Mouse (Mus musculus): ENCODE data around the gene Inpp5a. TPM values are rescaled to one million over a fixed set of nuclear protein-coding genes. Genes with fewer than 3 reads are reported as not detected.

Inpp5a gene
- polyA plus RNA-seq, 1 experiment from 2014 or later = 24.4 TPM

DNA sequence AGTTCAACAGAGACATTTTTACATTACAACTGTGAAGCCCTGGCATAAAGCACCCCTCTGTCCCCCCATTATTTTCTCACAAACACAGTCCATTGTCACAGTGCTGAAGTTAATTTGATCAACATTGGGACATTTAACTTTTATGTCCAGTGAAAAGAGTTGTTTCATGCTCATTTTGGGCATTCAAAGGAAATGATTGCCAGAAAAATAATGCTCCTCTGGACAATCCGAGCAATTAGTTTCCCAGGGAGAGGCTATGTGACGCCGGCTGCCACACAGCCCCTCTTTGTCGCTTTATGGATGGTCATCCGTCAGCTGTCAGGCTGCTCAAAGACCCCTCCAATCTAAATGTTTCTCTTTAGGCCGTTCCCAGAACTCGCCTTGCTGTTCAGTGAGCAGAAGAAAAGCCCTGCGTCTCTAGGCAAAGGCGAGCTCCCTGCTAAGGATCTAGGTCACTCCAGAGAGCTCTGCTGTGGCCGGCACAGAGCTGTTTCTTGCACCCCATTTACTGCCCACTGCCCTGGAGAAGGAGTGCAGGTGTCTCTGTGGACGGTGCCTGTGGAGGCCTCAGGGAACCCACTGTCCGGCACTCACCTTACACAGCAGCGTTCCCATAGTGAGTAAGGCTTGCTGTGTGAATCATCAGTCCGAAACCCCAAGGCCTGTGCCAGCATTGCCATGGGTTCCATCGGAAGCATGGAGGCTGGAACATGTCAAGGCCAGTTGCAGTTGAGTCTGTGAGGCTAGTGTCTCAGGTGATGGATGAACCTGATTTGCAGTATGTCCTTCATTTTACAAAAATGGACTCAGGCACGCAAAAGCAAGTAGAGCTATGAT lies 141.9 kb downstream of the Inpp5a start:
- H3K4me2 ChIP-seq = no peak overlapping the region
- no peak overlapping the region for H3K27ac ChIP-seq
- H3K4me3 ChIP-seq = no peak overlapping the region
- H3K27me3 ChIP-seq = no peaks in the 10 kb centered on the region
- 55% methylated on average over 16 of the region's 16 CpGs for WGBS
- H3K4me1 ChIP-seq = no peaks in the 10 kb centered on the region
- H3K9me3 ChIP-seq = no peaks in the 10 kb centered on the region
- ATAC-seq (ENCODE audit: insufficient number of reproducible peaks, insufficient read depth, low FRiP score, low TSS enrichment, low read depth) = no peak
- H3K9ac ChIP-seq = no peak overlapping the region
- H3K36me3 ChIP-seq = peaks cover 38% of the 10 kb centered on the region

DNA sequence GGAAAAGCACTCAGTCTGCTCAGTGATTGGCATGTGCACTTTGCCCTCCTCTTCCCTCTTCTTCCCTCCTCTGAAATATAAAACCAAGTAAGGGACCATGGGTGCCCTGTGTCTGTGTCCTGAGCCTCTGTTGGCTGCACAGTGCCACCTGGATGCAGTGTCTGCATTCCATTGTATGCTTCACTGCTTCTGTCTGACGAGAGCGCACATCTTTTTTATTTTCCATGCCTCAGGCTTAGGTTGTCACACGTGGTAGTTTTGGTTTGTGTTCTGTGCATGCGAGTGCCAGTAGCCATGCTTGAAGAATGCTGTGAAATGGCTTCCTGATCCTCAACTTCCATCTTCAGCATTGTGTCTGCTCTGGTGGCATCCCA lies 142.5 kb downstream of the Inpp5a start:
- ATAC-seq (ENCODE audit: insufficient number of reproducible peaks, insufficient read depth, low FRiP score, low TSS enrichment, low read depth) = no peak
- Histone ChIP-seq H3K27me3 (no peaks in the 10 kb centered on the region), H3K9ac (no peak overlapping the region), H3K4me2 (no peak overlapping the region), H3K4me1 (no peaks in the 10 kb centered on the region), H3K36me3 (peaks cover 34% of the 10 kb centered on the region), H3K9me3 (no peaks in the 10 kb centered on the region), H3K4me3 (no peak overlapping the region), H3K27ac (no peak overlapping the region)
- 57% methylated on average over 4 of the region's 4 CpGs for WGBS

GRCm38 (mm10) chr7:139536331-139536730 lies 147.4 kb downstream of the Inpp5a start:
- peaks cover 35% of the 10 kb centered on the region for H3K36me3 ChIP-seq
- WGBS = 72% methylated on average over 5 of the region's 5 CpGs
- H3K27ac ChIP-seq = no peak overlapping the region
- no peaks in the 10 kb centered on the region for H3K4me1 ChIP-seq
- ATAC-seq (ENCODE audit: insufficient number of reproducible peaks, insufficient read depth, low FRiP score, low TSS enrichment, low read depth) = no peak
- no peak overlapping the region for H3K9ac ChIP-seq
- H3K9me3 ChIP-seq = no peaks in the 10 kb centered on the region
- no peaks in the 10 kb centered on the region for H3K27me3 ChIP-seq
- no peak overlapping the region for H3K4me2 ChIP-seq
- no peak overlapping the region for H3K4me3 ChIP-seq

DNA sequence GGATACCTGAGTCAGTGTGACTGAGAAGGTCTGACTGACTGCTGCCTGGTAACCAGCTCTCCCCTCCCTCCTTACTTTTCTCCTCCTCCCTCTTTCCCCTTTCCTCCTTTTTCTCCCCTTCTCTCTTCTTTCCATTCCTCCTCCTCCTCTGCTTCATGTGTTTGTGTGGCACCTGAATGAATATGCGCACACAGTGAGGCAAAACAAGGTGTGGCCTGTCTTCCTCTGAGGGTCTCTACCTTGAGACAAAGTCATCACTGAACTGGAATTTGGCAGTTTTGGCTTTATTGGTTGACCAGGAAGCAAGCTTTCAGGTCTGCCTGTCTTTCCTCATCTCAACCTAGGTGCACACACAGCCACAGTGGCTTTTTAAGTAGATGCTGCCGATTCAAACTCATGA lies 147.9 kb downstream of the Inpp5a start:
- H3K9ac ChIP-seq = no peak overlapping the region
- no peak for ATAC-seq (ENCODE audit: insufficient number of reproducible peaks, insufficient read depth, low FRiP score, low TSS enrichment, low read depth)
- H3K36me3 ChIP-seq = peaks cover 38% of the 10 kb centered on the region
- WGBS = 96% methylated on average over 2 of the region's 2 CpGs
- no peaks in the 10 kb centered on the region for H3K4me1 ChIP-seq
- H3K27me3 ChIP-seq = no peaks in the 10 kb centered on the region
- H3K27ac ChIP-seq = no peak overlapping the region
- no peaks in the 10 kb centered on the region for H3K9me3 ChIP-seq
- no peak overlapping the region for H3K4me3 ChIP-seq
- no peak overlapping the region for H3K4me2 ChIP-seq

GRCm38 (mm10) chr7:139537831-139538230 lies 148.9 kb downstream of the Inpp5a start:
- H3K4me2 ChIP-seq = no peak overlapping the region
- H3K27ac ChIP-seq = no peak overlapping the region
- no peaks in the 10 kb centered on the region for H3K9me3 ChIP-seq
- no peak overlapping the region for H3K9ac ChIP-seq
- no peak for ATAC-seq (ENCODE audit: insufficient number of reproducible peaks, insufficient read depth, low FRiP score, low TSS enrichment, low read depth)
- WGBS = 87% methylated on average over 9 of the region's 9 CpGs
- no peaks in the 10 kb centered on the region for H3K27me3 ChIP-seq
- H3K4me3 ChIP-seq = no peak overlapping the region
- peaks cover 40% of the 10 kb centered on the region for H3K36me3 ChIP-seq
- H3K4me1 ChIP-seq = no peaks in the 10 kb centered on the region

DNA sequence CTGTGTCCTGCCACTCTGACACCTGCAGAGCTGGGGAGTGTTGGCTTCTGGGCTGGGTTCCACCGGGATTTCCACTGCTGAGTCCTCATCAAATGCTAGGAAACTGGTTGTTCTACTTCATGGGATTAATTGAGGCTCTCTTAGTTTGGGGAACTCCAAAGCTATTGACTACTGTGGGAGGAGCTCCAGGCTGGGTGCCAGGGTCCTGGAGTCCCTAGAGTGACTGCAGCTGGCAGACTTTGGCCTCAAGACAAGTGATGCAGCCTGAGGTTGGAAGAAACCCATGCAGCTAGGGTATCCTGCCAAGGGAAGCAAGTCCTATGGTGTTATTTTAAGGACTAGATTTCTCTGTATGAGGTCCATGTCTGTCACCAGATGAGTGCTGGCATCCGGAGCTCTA lies 149.6 kb downstream of the Inpp5a start:
- Histone ChIP-seq H3K27ac (no peak overlapping the region), H3K9me3 (no peaks in the 10 kb centered on the region), H3K4me2 (no peak overlapping the region), H3K36me3 (peaks cover 45% of the 10 kb centered on the region), H3K4me1 (no peaks in the 10 kb centered on the region), H3K9ac (no peak overlapping the region), H3K4me3 (no peak overlapping the region), H3K27me3 (no peaks in the 10 kb centered on the region)
- 69% methylated on average over 2 of the region's 2 CpGs for WGBS
- ATAC-seq (ENCODE audit: insufficient number of reproducible peaks, insufficient read depth, low FRiP score, low TSS enrichment, low read depth) = no peak

- no peak overlapping the region for H3K4me3 ChIP-seq
- H3K4me2 ChIP-seq = no peak overlapping the region
- H3K27ac ChIP-seq = no peak overlapping the region
- H3K36me3 ChIP-seq = peaks cover 40% of the 10 kb centered on the region
- no peaks in the 10 kb centered on the region for H3K9me3 ChIP-seq
- H3K27me3 ChIP-seq = no peaks in the 10 kb centered on the region
- peaks cover 12% of the 10 kb centered on the region for H3K4me1 ChIP-seq
- no peak for ATAC-seq (ENCODE audit: insufficient number of reproducible peaks, insufficient read depth, low FRiP score, low TSS enrichment, low read depth)
- 78% methylated on average over 1 of the region's 1 CpGs for WGBS
- H3K9ac ChIP-seq = no peak overlapping the region
Measured at GRCm38 (mm10) chr7:139540601-139541000, 151.7 kb downstream of the Inpp5a start.

DNA sequence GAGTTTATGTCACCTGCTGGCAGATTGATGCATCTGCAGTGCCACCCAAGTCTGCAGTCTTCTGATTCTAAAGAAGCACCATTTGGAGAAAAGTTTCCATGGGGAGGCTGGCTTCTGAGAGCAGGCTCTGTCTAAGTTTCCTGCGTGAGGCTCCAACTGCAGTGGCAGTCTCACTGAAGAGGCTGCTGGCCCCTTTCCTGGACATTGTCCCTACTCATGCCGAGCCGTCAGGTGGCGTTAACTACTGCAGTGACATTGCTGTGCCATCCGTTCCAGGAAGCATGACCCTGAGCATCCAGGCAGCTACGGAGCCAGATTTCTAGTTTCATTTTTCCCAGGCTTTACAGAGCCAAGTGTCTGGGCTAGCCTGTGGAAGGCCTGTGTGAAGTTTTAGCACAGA lies 152.5 kb downstream of the Inpp5a start:
- peaks cover 14% of the 10 kb centered on the region for H3K4me1 ChIP-seq
- H3K9me3 ChIP-seq = no peaks in the 10 kb centered on the region
- no peak overlapping the region for H3K4me2 ChIP-seq
- ATAC-seq (ENCODE audit: insufficient number of reproducible peaks, insufficient read depth, low FRiP score, low TSS enrichment, low read depth) = no peak
- no peak overlapping the region for H3K9ac ChIP-seq
- no peak overlapping the region for H3K4me3 ChIP-seq
- H3K27ac ChIP-seq = no peak overlapping the region
- H3K36me3 ChIP-seq = peaks cover 34% of the 10 kb centered on the region
- 90% methylated on average over 6 of the region's 6 CpGs for WGBS
- H3K27me3 ChIP-seq = no peaks in the 10 kb centered on the region

DNA sequence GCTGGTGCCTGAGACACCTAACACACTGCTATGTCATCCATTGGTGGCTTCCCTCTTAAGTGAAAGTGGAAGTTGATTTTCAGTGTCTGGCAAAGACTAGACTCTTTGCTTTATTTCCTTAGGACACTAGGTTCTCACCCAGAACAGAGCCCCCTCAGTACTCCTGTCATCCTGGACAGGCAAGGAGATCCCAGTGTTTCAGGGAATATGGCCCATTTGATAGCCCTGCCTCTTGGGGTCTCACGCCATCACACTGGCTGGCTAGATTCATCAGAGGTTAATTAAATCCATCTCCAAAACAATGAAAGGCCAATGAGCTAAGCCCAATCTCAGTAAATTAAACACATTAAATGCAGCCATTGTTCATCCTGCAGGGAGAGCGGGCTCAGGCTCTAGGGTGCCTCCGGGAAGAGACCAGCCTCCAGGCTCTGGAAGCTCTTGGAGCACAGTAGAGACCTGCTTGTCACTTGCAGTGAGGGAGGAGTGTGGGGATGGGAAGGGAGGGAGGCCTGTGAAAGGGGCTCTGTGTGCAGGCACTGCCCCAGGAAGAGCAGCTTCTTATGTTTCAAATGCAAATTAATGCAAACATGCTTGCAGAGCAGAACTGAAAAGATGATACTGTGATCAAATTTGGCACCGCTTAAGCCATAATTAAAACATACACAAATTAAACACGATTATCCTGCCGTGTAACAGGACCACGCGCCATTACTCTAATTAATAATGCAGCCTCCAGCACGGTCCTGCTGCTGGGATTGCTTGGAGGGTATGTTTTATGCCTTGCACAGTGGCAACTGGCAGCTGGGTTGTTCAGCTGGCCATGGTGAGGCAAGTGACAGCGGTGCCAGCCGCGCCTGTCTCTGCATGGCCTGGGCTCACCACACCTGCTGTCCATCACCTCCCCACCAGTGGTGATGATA lies 156.1 kb downstream of the Inpp5a start:
- H3K4me3 ChIP-seq = no peak overlapping the region
- H3K4me2 ChIP-seq = peak overlapping the region; percentile 7; the same call in 1 of the 2 replicates
- H3K9me3 ChIP-seq = no peaks in the 10 kb centered on the region
- no peak overlapping the region for H3K9ac ChIP-seq
- H3K36me3 ChIP-seq = peaks cover 18% of the 10 kb centered on the region; the same call in 1 of the 2 replicates
- no peak overlapping the region for H3K27ac ChIP-seq
- 39% methylated on average over 12 of the region's 12 CpGs for WGBS
- H3K4me1 ChIP-seq = peaks cover 22% of the 10 kb centered on the region
- ATAC-seq (ENCODE audit: insufficient number of reproducible peaks, insufficient read depth, low FRiP score, low TSS enrichment, low read depth) = no peak
- H3K27me3 ChIP-seq = no peaks in the 10 kb centered on the region

- Histone ChIP-seq H3K4me2 (no peak overlapping the region), H3K27me3 (no peaks in the 10 kb centered on the region), H3K4me3 (no peak overlapping the region), H3K9me3 (no peaks in the 10 kb centered on the region), H3K4me1 (peaks cover 24% of the 10 kb centered on the region), H3K36me3 (0 out of 2 replicates have a peak, but pooled peaks cover 8% of the 10 kb centered on the region), H3K27ac (no peak overlapping the region), H3K9ac (no peak overlapping the region)
- WGBS = 92% methylated on average over 2 of the region's 2 CpGs
- ATAC-seq (ENCODE audit: insufficient number of reproducible peaks, insufficient read depth, low FRiP score, low TSS enrichment, low read depth) = no peak
Measured at GRCm38 (mm10) chr7:139547325-139547724, 158.4 kb downstream of the Inpp5a start.

DNA sequence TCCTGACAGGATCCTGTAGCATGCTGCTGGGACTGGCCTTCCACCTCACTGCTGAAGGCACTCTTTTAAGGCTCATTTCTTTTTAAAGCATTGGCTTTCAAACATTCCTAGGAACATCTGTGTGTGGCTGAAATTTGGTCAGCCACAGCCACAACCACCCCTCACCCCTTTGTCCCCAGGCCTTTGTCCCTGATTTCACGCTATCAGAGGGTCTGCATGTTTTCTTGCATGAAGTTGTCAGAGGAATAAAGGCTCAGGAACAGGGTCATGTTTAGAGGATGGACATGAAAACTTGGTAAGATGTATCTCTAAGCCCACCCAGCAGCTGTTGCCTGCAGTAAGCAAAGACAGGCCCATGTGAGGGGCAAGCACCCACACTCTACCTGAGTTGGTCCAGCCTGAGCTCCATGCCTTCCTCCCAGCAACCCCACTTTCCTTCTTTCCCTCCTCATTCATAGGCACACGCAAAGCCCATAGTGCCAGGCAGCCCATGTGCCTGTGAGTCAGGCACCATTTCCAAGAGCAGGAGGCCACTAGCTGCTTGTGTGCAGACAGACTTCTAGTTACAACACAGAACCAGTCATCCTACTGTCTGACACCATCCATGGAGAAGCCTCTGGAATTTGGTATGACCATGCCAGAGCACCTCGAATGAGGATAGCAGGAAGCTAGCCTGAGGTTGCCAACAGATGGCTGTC lies 161.3 kb downstream of the Inpp5a start:
- WGBS = 78% methylated on average over 3 of the region's 3 CpGs

More for the DNA sequence above, 161.3 kb downstream of the Inpp5a start:
- Histone ChIP-seq H3K4me1 (peaks cover 16% of the 10 kb centered on the region), H3K36me3 (no peaks in the 10 kb centered on the region), H3K9ac (no peak overlapping the region), H3K27me3 (no peaks in the 10 kb centered on the region), H3K4me3 (no peak overlapping the region), H3K4me2 (no peak overlapping the region), H3K27ac (no peak overlapping the region), H3K9me3 (no peaks in the 10 kb centered on the region)
- ATAC-seq (ENCODE audit: insufficient number of reproducible peaks, insufficient read depth, low FRiP score, low TSS enrichment, low read depth) = no peak
